Mouse (Mus musculus) spleen, adult 2 months (tissue): ENCODE measurements around the gene Psme3. TPM values are rescaled to one million over a fixed set of nuclear protein-coding genes. Genes with fewer than 3 reads are reported as not detected.

Experiments used
- DNase-seq, 2 experiments: peaks; one replicate each; pipeline versions ENCODE4 v3.0.0 to v3.0.0-alpha.2; 2012 to 2021; ENCODE audit warnings: low spot score in 2 of 2, low read depth in 1 of 2
- H3K27ac ChIP-seq: fragments of 200-500 bp; 2 replicates; pipeline ENCODE4 v1.5.1; 2012; ENCODE audit warnings: low read length, inconsistent platforms; ENCODE audit not compliant: insufficient read depth
- H3K27me3 ChIP-seq: fragments of 200-500 bp; 2 replicates; pipeline ENCODE4 v1.6.1; 2012; ENCODE audit warnings: mild to moderate bottlenecking, moderate library complexity, low read length, inconsistent platforms; ENCODE audit not compliant: control insufficient read depth, insufficient read depth
- H3K36me3 ChIP-seq: fragments of 200-500 bp; 2 replicates; pipeline ENCODE4 v1.6.1; 2012; ENCODE audit warnings: mild to moderate bottlenecking, low read length, inconsistent platforms; ENCODE audit not compliant: control insufficient read depth, insufficient read depth
- H3K4me1 ChIP-seq: fragments of 200-500 bp; 2 replicates; pipeline ENCODE4 v1.6.1; 2011; ENCODE audit warnings: inconsistent platforms; ENCODE audit not compliant: control insufficient read depth, insufficient read depth, insufficient read length
- H3K4me3 ChIP-seq: fragments of 200-500 bp; 2 replicates; pipeline ENCODE4 v1.5.1; 2011; ENCODE audit warnings: mild to moderate bottlenecking, inconsistent platforms; ENCODE audit not compliant: insufficient read depth, insufficient read length; ENCODE audit errors: extremely low read depth
- CTCF ChIP-seq: fragments of 200-500 bp; IDR thresholded peaks from 2 replicates; pipeline ENCODE4 v1.5.1; 2011; ENCODE audit warnings: mild to moderate bottlenecking, inconsistent platforms; ENCODE audit not compliant: insufficient read depth, insufficient read length, insufficient replicate concordance; ENCODE audit errors: extremely low read depth
- POLR2A ChIP-seq: fragments of 200-500 bp; IDR thresholded peaks from 2 replicates; pipeline ENCODE4 v1.6.1; 2011; ENCODE audit warnings: low read depth, low read length, inconsistent platforms
- WGBS: fragments of 180-500 bp; shearing (Covaris S2); methylation state at CpG from one replicate; pipeline ENCODE4 v1.1.7; 2018; 5-methylcytosine and 5-hydroxymethylcytosine counted together
- polyA plus RNA-seq: library from polyadenylated mRNA; depleted of rRNA; stranded (reverse); fragments of >200 nt; gene quantifications from 2 replicates; pipeline ENCODE4 v1.2.3, GENCODE M21; 2012

Psme3 gene
- polyA plus RNA-seq, 1 experiment = 73.8 TPM

GRCm38 (mm10) chr11:101351721-101352111, 35.7 kb downstream of the Psme3 start:
- DNase-seq = no peak
- TF ChIP-seq CTCF = no peak
- TF ChIP-seq POLR2A = no peak
- no peaks in the 10 kb centered on the region for H3K27me3 ChIP-seq
- H3K36me3 ChIP-seq = no peaks in the 10 kb centered on the region
- 72% methylated on average over 3 of the region's 3 CpGs for WGBS
- no peaks in the 10 kb centered on the region for H3K4me1 ChIP-seq
- H3K4me3 ChIP-seq = no peak overlapping the region
- no peak overlapping the region for H3K27ac ChIP-seq

- WGBS = 90% methylated on average over 12 of the region's 12 CpGs
- Histone ChIP-seq H3K4me1 (no peaks in the 10 kb centered on the region), H3K36me3 (no peaks in the 10 kb centered on the region), H3K27me3 (no peaks in the 10 kb centered on the region), H3K27ac (no peak overlapping the region), H3K4me3 (no peak overlapping the region)
- DNase-seq = no peak
- TF ChIP-seq POLR2A = no peak
- no peak for TF ChIP-seq CTCF
These were observed 37.4 kb downstream of the Psme3 start for GRCm38 (mm10) chr11:101353436-101353835.

GRCm38 (mm10) chr11:101354438-101355010, 38.5 kb downstream of the Psme3 start:
- Histone ChIP-seq H3K4me1 (no peaks in the 10 kb centered on the region), H3K4me3 (no peak overlapping the region), H3K36me3 (no peaks in the 10 kb centered on the region), H3K27me3 (no peaks in the 10 kb centered on the region), H3K27ac (no peak overlapping the region)
- no peak for DNase-seq
- TF ChIP-seq POLR2A (no peak), CTCF (no peak)
- WGBS = 84% methylated on average over 5 of the region's 5 CpGs

DNA sequence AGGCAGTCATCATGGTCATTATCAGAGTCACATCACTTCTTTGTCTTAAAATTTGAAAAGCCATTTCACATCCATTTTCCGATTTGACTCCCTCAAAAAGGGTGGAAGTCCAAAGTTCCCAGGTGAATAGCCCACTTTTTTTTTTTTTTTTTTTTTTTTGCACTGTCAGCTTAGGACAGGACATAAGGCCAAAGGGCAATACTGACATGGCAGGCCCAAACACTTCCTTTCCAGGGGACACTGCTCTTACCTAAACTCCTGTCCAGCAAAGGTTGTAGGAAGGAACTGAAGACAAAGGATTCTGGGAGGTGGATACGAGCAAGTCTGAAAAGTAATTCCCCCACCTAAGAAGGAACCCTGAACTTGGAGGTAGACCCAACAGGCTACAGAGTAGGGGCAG, 39.9 kb downstream of the Psme3 start:
- TF ChIP-seq POLR2A (no peak), CTCF (no peak)
- WGBS = 91% methylated on average over 2 of the region's 2 CpGs
- Histone ChIP-seq H3K27me3 (no peaks in the 10 kb centered on the region), H3K4me1 (no peaks in the 10 kb centered on the region), H3K27ac (no peak overlapping the region), H3K36me3 (no peaks in the 10 kb centered on the region), H3K4me3 (no peak overlapping the region)
- DNase-seq = no peak

DNA sequence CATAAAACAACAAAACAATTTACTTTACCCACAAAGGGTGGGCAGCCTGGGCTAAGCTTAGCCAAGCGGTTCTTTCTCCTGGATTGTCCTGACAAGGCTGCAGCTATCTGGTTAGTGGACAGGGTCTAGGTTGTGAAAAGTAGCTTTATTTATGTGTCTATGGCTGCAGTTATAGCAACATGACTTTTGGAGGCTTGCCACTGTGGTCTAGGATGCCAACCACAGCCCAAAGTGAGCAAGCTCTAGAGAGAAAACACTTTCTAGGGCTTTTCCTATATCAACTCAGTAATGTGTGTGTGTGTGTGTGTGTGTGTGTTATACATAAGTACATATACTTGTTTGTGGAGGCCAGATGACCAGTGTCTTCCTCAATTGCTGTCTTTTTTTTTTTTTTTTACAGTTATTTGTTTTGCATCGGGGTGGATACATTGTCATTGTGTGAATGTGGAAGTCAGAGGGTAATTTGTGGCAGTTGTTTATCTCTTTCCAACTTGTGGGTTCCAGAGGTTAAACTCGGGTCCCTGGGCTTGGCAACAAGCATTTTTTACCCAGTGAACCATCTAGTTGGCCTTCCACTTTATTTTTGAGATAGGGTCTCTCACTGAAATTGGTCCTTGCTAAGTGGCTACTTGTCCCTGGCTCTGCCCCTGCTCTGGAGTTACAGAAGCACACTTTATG, 41.6 kb downstream of the Psme3 start:
- H3K4me1 ChIP-seq = no peaks in the 10 kb centered on the region
- no peak overlapping the region for H3K4me3 ChIP-seq
- DNase-seq = peak in 1 of 2 experiments; percentile 9
- WGBS = 30% methylated on average over 3 of the region's 3 CpGs
- H3K27ac ChIP-seq = no peak overlapping the region
- no peaks in the 10 kb centered on the region for H3K27me3 ChIP-seq
- no peak for TF ChIP-seq CTCF
- no peak for TF ChIP-seq POLR2A
- no peaks in the 10 kb centered on the region for H3K36me3 ChIP-seq

DNA sequence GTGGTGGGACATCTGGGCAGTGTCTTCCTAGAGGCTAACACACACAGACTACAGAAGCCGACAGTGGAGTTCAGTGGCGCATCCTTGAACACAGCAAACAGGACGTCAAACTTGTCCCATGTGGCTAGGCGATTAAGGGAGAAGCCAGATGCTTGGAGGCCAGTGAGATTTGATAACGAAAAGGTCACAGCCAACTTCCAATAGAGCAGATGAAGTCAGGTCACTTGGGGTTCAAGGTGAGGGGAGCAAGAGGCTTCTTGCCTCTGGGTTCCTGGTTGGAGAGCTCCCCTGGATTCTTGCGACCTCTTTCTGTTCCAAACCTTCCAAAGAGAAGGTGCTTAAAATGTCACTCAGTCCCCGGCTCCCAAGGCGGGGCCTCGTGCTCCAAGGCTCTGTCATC, 43.8 kb downstream of the Psme3 start:
- no peak overlapping the region for H3K27ac ChIP-seq
- DNase-seq = no peak
- H3K36me3 ChIP-seq = no peaks in the 10 kb centered on the region
- no peak for TF ChIP-seq CTCF
- TF ChIP-seq POLR2A = no peak
- 82% methylated on average over 9 of the region's 9 CpGs for WGBS
- no peak overlapping the region for H3K4me3 ChIP-seq
- H3K4me1 ChIP-seq = no peaks in the 10 kb centered on the region
- H3K27me3 ChIP-seq = no peaks in the 10 kb centered on the region

DNA sequence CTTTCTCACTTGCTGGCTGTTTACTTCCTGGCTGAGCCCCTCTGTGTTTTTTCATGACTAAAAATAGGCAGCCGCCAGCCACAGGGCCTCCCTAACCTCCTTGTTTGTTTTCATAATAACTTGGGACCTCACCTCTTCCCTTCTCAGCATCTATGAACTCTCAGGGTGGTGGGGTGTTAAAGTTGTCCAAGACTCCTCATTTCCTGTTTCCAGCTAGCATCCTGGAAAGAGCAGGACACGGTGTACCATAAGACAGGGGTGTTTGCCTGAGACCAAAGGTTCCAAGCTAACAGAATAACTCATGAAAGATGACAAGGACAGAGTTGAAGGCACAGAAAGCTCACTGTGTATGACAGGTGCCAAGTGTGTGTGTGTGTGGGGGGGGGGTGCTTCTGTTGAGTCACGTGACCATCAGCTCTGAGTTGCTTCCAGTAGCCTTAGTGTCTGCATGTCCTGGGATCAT, 44.7 kb downstream of the Psme3 start:
- no peaks in the 10 kb centered on the region for H3K4me1 ChIP-seq
- no peak overlapping the region for H3K4me3 ChIP-seq
- H3K27ac ChIP-seq = no peak overlapping the region
- 28% methylated on average over 3 of the region's 3 CpGs for WGBS
- H3K27me3 ChIP-seq = no peaks in the 10 kb centered on the region
- no peak for DNase-seq
- TF ChIP-seq POLR2A (no peak), CTCF (no peak)
- no peaks in the 10 kb centered on the region for H3K36me3 ChIP-seq
